Mouse (Mus musculus) CH12.LX (cell line): ENCODE measurements around the gene Rnase13. TPM values are rescaled to one million over a fixed set of nuclear protein-coding genes. Genes with fewer than 3 reads are reported as not detected.
A peak's percentile ranks its signal among the peaks of the same experiment; 100 is the strongest.

Source experiments
- DNase-seq: peaks from one replicate; pipeline ENCODE4 v3.0.0-alpha.2; 2013; ENCODE audit errors: extremely low read depth
- H3K27ac ChIP-seq: 2 replicates; pipeline ENCODE4 v1.5.1; 2012; ENCODE audit warnings: low read depth, mild to moderate bottlenecking, control low read depth, moderate library complexity; ENCODE audit not compliant: insufficient read depth
- H3K27me3 ChIP-seq: replicated peaks from 2 replicates; pipeline ENCODE3; 2012; ENCODE audit warnings: inconsistent platforms
- H3K36me3 ChIP-seq, 2 experiments: replicated peaks in 1 of 2; 2 replicates each; pipeline versions ENCODE3 to v1.6.1; 2012; ENCODE audit warnings: inconsistent platforms in 1 of 2, low read length in 1 of 2, mild to moderate bottlenecking in 1 of 2, mixed read lengths in 1 of 2, moderate library complexity in 1 of 2; ENCODE audit not compliant: control insufficient read depth in 1 of 2, insufficient read depth in 1 of 2
- H3K4me1 ChIP-seq, 2 experiments: 2 replicates each; pipeline ENCODE4 v1.6.1; 2012; ENCODE audit warnings: inconsistent platforms in 1 of 2, moderate library complexity in 1 of 2; ENCODE audit not compliant: insufficient read depth in 2 of 2, control insufficient read depth in 1 of 2
- H3K4me2 ChIP-seq: 2 replicates; pipeline ENCODE4 v1.6.1; 2012; ENCODE audit warnings: low read depth, mild to moderate bottlenecking, control low read depth; ENCODE audit not compliant: poor library complexity, insufficient read depth, severe bottlenecking
- H3K4me3 ChIP-seq, 3 experiments: fragments of 150-350 bp in 1 of 3; sonication (generic) in 1 of 3; replicated peaks in 1 of 3; 2 replicates each; pipeline versions ENCODE3 to v1.5.1; 2011 to 2012; ENCODE audit warnings: low read depth in 2 of 3, low read length in 2 of 3, mild to moderate bottlenecking in 2 of 3, moderate library complexity in 2 of 3, control low read depth in 1 of 3, improper control_type of control experiment in 1 of 3, inconsistent platforms in 1 of 3, mixed read lengths in 1 of 3; ENCODE audit not compliant: poor library complexity in 1 of 3
- H3K79me2 ChIP-seq: replicated peaks from 2 replicates; pipeline ENCODE4 v1.6.1; 2012; ENCODE audit warnings: mild to moderate bottlenecking, moderate library complexity; ENCODE audit not compliant: control insufficient read depth, poor library complexity, insufficient read depth, severe bottlenecking; ENCODE audit errors: extremely low read depth
- H3K9ac ChIP-seq: 2 replicates; pipeline ENCODE4 v1.6.1; 2012; ENCODE audit warnings: low read depth, mild to moderate bottlenecking, control low read depth, moderate library complexity; ENCODE audit not compliant: insufficient read depth
- H3K9me3 ChIP-seq: replicated peaks from 2 replicates; pipeline ENCODE3; 2012; ENCODE audit warnings: low read length, inconsistent platforms, mixed read lengths
- BHLHE40 ChIP-seq: IDR thresholded peaks from 2 replicates; pipeline ENCODE4 v1.6.1; 2011; ENCODE audit warnings: mild to moderate bottlenecking, low read depth, low read length, improper control_type of control experiment
- CHD1 ChIP-seq: IDR thresholded peaks from 2 replicates; pipeline ENCODE4 v1.6.1; 2012; ENCODE audit warnings: low read depth, low read length, improper control_type of control experiment, inconsistent platforms
- CHD2 ChIP-seq: IDR thresholded peaks from 2 replicates; pipeline ENCODE4 v1.6.1; 2011; ENCODE audit warnings: low read length, improper control_type of control experiment
- CTCF ChIP-seq, 2 experiments: IDR thresholded peaks in 1 of 2; conservative IDR thresholded peaks in 1 of 2; 2 replicates each; pipeline ENCODE4 v1.5.1; 2011 to 2012; ENCODE audit warnings: low read depth in 2 of 2, low read length in 2 of 2, improper control_type of control experiment in 1 of 2, inconsistent platforms in 1 of 2, mild to moderate bottlenecking in 1 of 2, moderate library complexity in 1 of 2
- ELF1 ChIP-seq: IDR thresholded peaks from 2 replicates; pipeline ENCODE4 v1.6.1; 2014; ENCODE audit warnings: low read depth, mild to moderate bottlenecking, inconsistent platforms, low read length, improper control_type of control experiment
- EP300 ChIP-seq: IDR thresholded peaks from 2 replicates; pipeline ENCODE4 v1.6.1; 2011; ENCODE audit warnings: low read length, improper control_type of control experiment
- ETS1 ChIP-seq: conservative IDR thresholded peaks from 2 replicates; pipeline ENCODE4 v1.6.1; 2012; ENCODE audit warnings: low read depth, mild to moderate bottlenecking, inconsistent platforms, low read length, improper control_type of control experiment, moderate library complexity
- GABPA ChIP-seq: IDR thresholded peaks from 2 replicates; pipeline ENCODE4 v1.6.1; 2012; ENCODE audit warnings: low read depth, low read length, improper control_type of control experiment, inconsistent platforms; ENCODE audit not compliant: insufficient replicate concordance
- HCFC1 ChIP-seq: IDR thresholded peaks from 2 replicates; pipeline ENCODE4 v1.6.1; 2012; ENCODE audit warnings: low read depth, mild to moderate bottlenecking, inconsistent platforms, low read length, improper control_type of control experiment
- IRF4 ChIP-seq: IDR thresholded peaks from 2 replicates; pipeline ENCODE4 v1.6.1; 2014; ENCODE audit warnings: low read depth, mild to moderate bottlenecking, inconsistent platforms, low read length, improper control_type of control experiment
- JUN ChIP-seq: IDR thresholded peaks from 2 replicates; pipeline ENCODE4 v1.6.1; 2011; ENCODE audit warnings: low read depth, mild to moderate bottlenecking, low read length, improper control_type of control experiment, moderate library complexity; ENCODE audit not compliant: insufficient read depth
- JUND ChIP-seq: conservative IDR thresholded peaks from 2 replicates; pipeline ENCODE4 v1.6.1; 2011; ENCODE audit warnings: low read depth, low read length, improper control_type of control experiment
- KAT2A ChIP-seq: IDR thresholded peaks from 2 replicates; pipeline ENCODE4 v1.6.1; 2012; ENCODE audit warnings: low read length, improper control_type of control experiment, inconsistent platforms; ENCODE audit not compliant: insufficient replicate concordance
- MAFK ChIP-seq: IDR thresholded peaks from 2 replicates; pipeline ENCODE4 v1.6.1; 2011; ENCODE audit warnings: low read length, improper control_type of control experiment; ENCODE audit not compliant: insufficient replicate concordance
- MAX ChIP-seq: IDR thresholded peaks from 2 replicates; pipeline ENCODE4 v1.6.1; 2011; ENCODE audit warnings: low read length, improper control_type of control experiment
- MAZ ChIP-seq: IDR thresholded peaks from 2 replicates; pipeline ENCODE4 v1.6.1; 2012; ENCODE audit warnings: low read depth, mild to moderate bottlenecking, inconsistent platforms, low read length, improper control_type of control experiment, moderate library complexity
- MEF2A ChIP-seq: IDR thresholded peaks from 2 replicates; pipeline ENCODE4 v1.6.1; 2014; ENCODE audit warnings: low read depth, mild to moderate bottlenecking, inconsistent platforms, low read length, improper control_type of control experiment, borderline replicate concordance
- MYC ChIP-seq: IDR thresholded peaks from 2 replicates; pipeline ENCODE4 v1.6.1; 2011; ENCODE audit warnings: low read depth, mild to moderate bottlenecking, improper control_type of control experiment, low read length
- NELFE ChIP-seq: IDR thresholded peaks from 2 replicates; pipeline ENCODE4 v1.6.1; 2011; ENCODE audit warnings: low read depth, low read length, improper control_type of control experiment
- PAX5 ChIP-seq: IDR thresholded peaks from 2 replicates; pipeline ENCODE4 v1.6.1; 2012; ENCODE audit warnings: low read length, inconsistent platforms, mixed read lengths
- POLR2A ChIP-seq: IDR thresholded peaks from 2 replicates; pipeline ENCODE4 v1.6.1; 2011; ENCODE audit warnings: low read depth, mild to moderate bottlenecking, improper control_type of control experiment, low read length
- POLR2AphosphoS2 ChIP-seq: IDR thresholded peaks from 2 replicates; pipeline ENCODE4 v1.6.1; 2011; ENCODE audit warnings: low read depth, low read length, improper control_type of control experiment
- RAD21 ChIP-seq: IDR thresholded peaks from 2 replicates; pipeline ENCODE4 v1.6.1; 2011; ENCODE audit warnings: low read depth, mild to moderate bottlenecking, low read length, improper control_type of control experiment, moderate library complexity
- SIN3A ChIP-seq: IDR thresholded peaks from 2 replicates; pipeline ENCODE4 v1.6.1; 2012; ENCODE audit warnings: low read length, improper control_type of control experiment, inconsistent platforms
- SMC3 ChIP-seq: IDR thresholded peaks from 2 replicates; pipeline ENCODE4 v1.6.1; 2011; ENCODE audit warnings: low read depth, low read length, improper control_type of control experiment
- TBP ChIP-seq: conservative IDR thresholded peaks from 2 replicates; pipeline ENCODE4 v1.6.1; 2011; ENCODE audit warnings: low read depth, low read length, improper control_type of control experiment
- TCF12 ChIP-seq: IDR thresholded peaks from 2 replicates; pipeline ENCODE4 v1.6.1; 2014; ENCODE audit warnings: low read depth, mild to moderate bottlenecking, inconsistent platforms, low read length, improper control_type of control experiment
- UBTF ChIP-seq: IDR thresholded peaks from 2 replicates; pipeline ENCODE4 v1.6.1; 2012; ENCODE audit warnings: low read depth, mild to moderate bottlenecking, inconsistent platforms, low read length, improper control_type of control experiment, moderate library complexity
- ZKSCAN1 ChIP-seq: IDR thresholded peaks from 2 replicates; pipeline ENCODE4 v1.6.1; 2012; ENCODE audit warnings: low read depth, inconsistent platforms, low read length, improper control_type of control experiment, borderline replicate concordance
- ZMIZ1 ChIP-seq: IDR thresholded peaks from 2 replicates; pipeline ENCODE4 v1.6.1; 2012; ENCODE audit warnings: low read depth, mild to moderate bottlenecking, inconsistent platforms, low read length, improper control_type of control experiment
- ZNF384 ChIP-seq: IDR thresholded peaks from 2 replicates; pipeline ENCODE4 v1.6.1; 2012; ENCODE audit warnings: low read depth, low read length, improper control_type of control experiment, inconsistent platforms
- dilution Hi-C: fragments of 300-500 bp; cut with MboI; formaldehyde crosslinking; loops from 2 replicates; pipeline ENCODE4 v1.14.3; 2020; ENCODE audit warnings: low sequenced_read_pairs; ENCODE audit not compliant: extremely low pct_unique_long_range_greater_than_20kb, extremely low pct_ligation_motif_present
- in situ Hi-C: fragments of 300-500 bp; cut with MboI; formaldehyde crosslinking; loops from 3 replicates; pipeline ENCODE4 v1.14.3; 2019; ENCODE audit warnings: low sequenced_read_pairs, low pct_ligation_motif_present, low pct_unique_long_range_greater_than_20kb, mixed read lengths
- polyA plus RNA-seq: library from polyadenylated mRNA; unstranded; fragments of >175 nt; gene quantifications from 2 replicates; pipeline ENCODE4 v1.2.1, GENCODE M21; 2012; ENCODE audit warnings: low read depth; ENCODE audit not compliant: insufficient read length
- total RNA-seq, 2 experiments: library from RNA; depleted of rRNA; stranded (reverse); fragments of 300-350 nt in 1 of 2; fragments of >200 nt in 1 of 2; gene quantifications; 2 replicates each; pipeline ENCODE4 v1.2.3; 2012 to 2014

The Rnase13 gene
- total and polyA plus RNA-seq, 3 experiments, result not detected

- dilution Hi-C loops (no loop called here), in situ Hi-C loops (no loop called here)
- peaks cover 34 to 48% of the 10 kb centered on the region in 2 experiments for H3K36me3 ChIP-seq
- peaks cover 13% of the 10 kb centered on the region for H3K79me2 ChIP-seq
- no peak overlapping the region for H3K9ac ChIP-seq
- no peaks in the 10 kb centered on the region for H3K27me3 ChIP-seq
- H3K4me2 ChIP-seq, result peak overlapping the region; percentile 76; the same call in 1 of the 2 replicates
- peak overlapping the region in 1 of 3 experiments; percentile 71 for H3K4me3 ChIP-seq
- DNase-seq, result no peak
- no peak overlapping the region for H3K27ac ChIP-seq
- H3K4me1 ChIP-seq, result peaks cover 0 to 19% of the 10 kb centered on the region in 2 experiments; a peak in 2 of 4 replicates
- TF ChIP-seq MYC (no peak), ZNF384 (no peak), MAFK (no peak), ETS1 (no peak), SIN3A (no peak), POLR2A (no peak), BHLHE40 (no peak), PAX5 (no peak), UBTF (no peak), MEF2A (no peak), POLR2AphosphoS2 (no peak), CHD1 (no peak), IRF4 (no peak), CTCF (conservative IDR thresholded peaks at IDR 0.05 in 1 of 2, IDR thresholded peaks at IDR 0.05 in 1 of 2; ENCODE audit: low read depth in 2 of 2, low read length in 2 of 2) (no peak), SMC3 (no peak), ZKSCAN1 (no peak), GABPA (no peak), NELFE (no peak), TBP (no peak), JUND (no peak)
- no peaks in the 10 kb centered on the region for H3K9me3 ChIP-seq
Measured at GRCm38 (mm10) chr14:51886051-51886450, 36.5 kb downstream of the Rnase13 start.

- Histone ChIP-seq H3K27me3 (no peaks in the 10 kb centered on the region), H3K9me3 (no peaks in the 10 kb centered on the region), H3K4me3 (peak within 1 kb of the TSS; percentile 71 to 98 (median 90)), H3K79me2 (peaks cover 13% of the 10 kb centered on the region), H3K27ac (peak within 1 kb of the TSS; percentile 27; the same call in 1 of the 2 replicates), H3K36me3 (peaks cover 24 to 36% of the 10 kb centered on the region in 2 experiments), H3K4me1 (peaks cover 0 to 16% of the 10 kb centered on the region in 2 experiments; a peak in 2 of 4 replicates), H3K9ac (peak within 1 kb of the TSS; percentile 67), H3K4me2 (peak within 1 kb of the TSS; percentile 94)
- dilution Hi-C loops (no loop called here), in situ Hi-C loops (no loop called here)
- DNase-seq, result peak; percentile 98
- TF ChIP-seq POLR2A (peak; percentile 89), MAX (peak; percentile 55; the same call in 1 of the 2 replicates), GABPA (no peak), HCFC1 (peak; percentile 92), MEF2A (peak; percentile 40; the same call in 1 of the 2 replicates), RAD21 (no peak), MAFK (no peak), SIN3A (peak; percentile 79), EP300 (no peak), ELF1 (peak; percentile 89), ZKSCAN1 (no peak), MYC (no peak), KAT2A (peak; percentile 83; the same call in 1 of the 2 replicates), TCF12 (peak; percentile 64; the same call in 1 of the 2 replicates), ZMIZ1 (peak; percentile 79; the same call in 1 of the 2 replicates), MAZ (peak; percentile 84), JUN (no peak), CHD2 (peak; percentile 83), ZNF384 (no peak)
Measured at GRCm38 (mm10) chr14:51884598-51885331, 37.8 kb downstream of the Rnase13 start, which contains the start of gene Mettl17. Gene Mettl17 (plus strand): TSS chr14:51884842.
